Mouse (Mus musculus) ES-E14 (cell line): Measurements from ENCODE around the gene Cdh13. TPM values are rescaled to one million over a fixed set of nuclear protein-coding genes. Genes with fewer than 3 reads are reported as not detected.

Experiments
- DNase-seq: peaks from one replicate; pipeline ENCODE4 v3.0.0-alpha.2; 2013; ENCODE audit warnings: low read depth, low spot score
- H3K27ac ChIP-seq: 2 replicates; pipeline ENCODE4 v1.5.1; 2012; ENCODE audit warnings: low read depth, mild to moderate bottlenecking, low read length, moderate library complexity, mixed read lengths; ENCODE audit not compliant: poor library complexity, insufficient read depth, severe bottlenecking
- H3K36me3 ChIP-seq: 2 replicates; pipeline ENCODE4 v1.6.1; 2012; ENCODE audit warnings: mild to moderate bottlenecking, low read length, moderate library complexity, mixed read lengths; ENCODE audit not compliant: control insufficient read depth, poor library complexity, insufficient read depth, severe bottlenecking
- H3K4me1 ChIP-seq, 2 experiments: fragments of 150-350 bp in 1 of 2; sonication (generic) in 1 of 2; 2 replicates each; pipeline ENCODE4 v1.6.1; 2012; ENCODE audit warnings: low read length in 2 of 2, mild to moderate bottlenecking in 1 of 2, mixed read lengths in 1 of 2; ENCODE audit not compliant: control insufficient read depth in 2 of 2, insufficient read depth in 2 of 2, poor library complexity in 1 of 2
- H3K4me3 ChIP-seq, 2 experiments: fragments of 150-350 bp in 1 of 2; sonication (generic) in 1 of 2; 2 replicates each; pipeline ENCODE4 v1.5.1; 2012; ENCODE audit warnings: low read length in 2 of 2, low read depth in 1 of 2, mild to moderate bottlenecking in 1 of 2, mixed read lengths in 1 of 2; ENCODE audit not compliant: insufficient read depth in 1 of 2, poor library complexity in 1 of 2, severe bottlenecking in 1 of 2
- H3K9ac ChIP-seq: 2 replicates; pipeline ENCODE4 v1.6.1; 2012; ENCODE audit warnings: low read depth, mild to moderate bottlenecking, low read length, mixed read lengths; ENCODE audit not compliant: poor library complexity, insufficient read depth, severe bottlenecking
- H3K9me3 ChIP-seq: fragments of 150-350 bp; sonication (generic); 2 replicates; pipeline ENCODE4 v1.6.1; 2012; ENCODE audit warnings: low read depth, mild to moderate bottlenecking, low read length; ENCODE audit not compliant: control insufficient read depth, insufficient read depth
- CHD2 ChIP-seq: IDR thresholded peaks from 2 replicates; pipeline ENCODE4 v1.6.1; 2014; ENCODE audit warnings: mild to moderate bottlenecking, low read depth, low read length, inconsistent platforms
- HCFC1 ChIP-seq: IDR thresholded peaks from 2 replicates; pipeline ENCODE4 v1.6.1; 2012; ENCODE audit warnings: low read length, inconsistent platforms, borderline replicate concordance; ENCODE audit not compliant: insufficient read depth
- MAFK ChIP-seq: IDR thresholded peaks from 2 replicates; pipeline ENCODE4 v1.6.1; 2014; ENCODE audit warnings: mild to moderate bottlenecking, low read depth, low read length, inconsistent platforms; ENCODE audit not compliant: insufficient read depth
- ZC3H11A ChIP-seq: IDR thresholded peaks from 2 replicates; pipeline ENCODE4 v1.6.1; 2012; ENCODE audit warnings: low read depth, mild to moderate bottlenecking, inconsistent platforms, low read length, borderline replicate concordance
- ZNF384 ChIP-seq: IDR thresholded peaks from 2 replicates; pipeline ENCODE4 v1.6.1; 2012; ENCODE audit warnings: low read depth, low read length, inconsistent platforms
- in situ Hi-C, 2 experiments: fragments of 600-800 bp; cut with MboI; formaldehyde crosslinking; loops; one replicate each; pipeline ENCODE4 v1.15.1; 2025; ENCODE audit warnings: low sequenced_read_pairs in 2 of 2, inconsistent platforms in 1 of 2; ENCODE audit not compliant: unreplicated experiment in 2 of 2
- total RNA-seq: library from RNA; depleted of rRNA; stranded (reverse); fragments of 300-350 nt; gene quantifications from 2 replicates; pipeline ENCODE4 v1.2.3, GENCODE M21; 2012

The Cdh13 gene
- total RNA-seq, 1 experiment: 1.3 TPM

DNA sequence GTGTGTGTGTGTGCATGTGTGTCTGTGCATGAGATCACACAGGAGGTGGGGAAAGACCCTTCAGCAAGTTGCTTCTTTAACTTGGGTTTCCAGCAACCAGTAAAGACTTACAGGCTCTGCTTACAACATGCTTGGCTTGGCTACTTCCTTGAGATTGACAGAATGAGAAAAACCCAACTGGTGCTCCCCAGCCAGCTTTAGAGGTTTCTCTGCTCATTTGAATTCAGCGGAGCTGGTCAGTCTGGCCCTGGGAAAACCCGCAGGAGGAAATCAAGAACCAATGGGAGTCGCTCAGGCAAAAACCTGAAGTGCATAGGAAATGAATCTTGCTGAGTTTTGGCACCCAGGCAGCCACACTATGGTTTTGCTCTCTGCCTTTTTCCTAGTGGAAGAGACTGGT is 96.1 kb downstream of the Cdh13 start:
- Histone ChIP-seq H3K4me1 (no peaks in the 10 kb centered on the region), H3K9ac (no peak overlapping the region), H3K9me3 (no peaks in the 10 kb centered on the region), H3K36me3 (no peaks in the 10 kb centered on the region), H3K27ac (no peak overlapping the region), H3K4me3 (no peak overlapping the region)
- TF ChIP-seq ZNF384 (no peak), CHD2 (no peak), ZC3H11A (no peak), HCFC1 (no peak), MAFK (no peak)
- in situ Hi-C loops: no loop called here
- no peak for DNase-seq

DNA sequence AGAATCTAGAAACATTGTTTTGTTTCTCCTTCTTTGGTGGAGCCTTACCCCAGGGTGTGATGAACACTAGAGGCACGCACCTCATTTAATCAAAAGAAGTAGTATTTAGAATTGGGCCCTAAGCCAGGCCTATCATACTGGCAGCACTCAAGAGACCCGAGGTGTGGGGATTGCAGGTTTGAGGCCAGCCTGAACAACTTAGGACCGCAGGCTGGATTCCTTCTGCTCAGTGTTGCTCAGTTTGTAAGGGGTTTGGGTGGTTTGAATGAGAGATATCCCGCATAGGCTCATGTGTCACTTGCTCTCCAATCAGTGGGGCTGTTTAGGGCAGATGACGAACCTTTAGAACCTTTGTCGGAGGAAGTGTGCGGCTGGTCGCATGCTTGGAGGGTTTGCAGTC is 96.5 kb downstream of the Cdh13 start:
- Histone ChIP-seq H3K9me3 (no peaks in the 10 kb centered on the region), H3K4me3 (no peak overlapping the region), H3K9ac (no peak overlapping the region), H3K36me3 (no peaks in the 10 kb centered on the region), H3K4me1 (no peaks in the 10 kb centered on the region), H3K27ac (no peak overlapping the region)
- DNase-seq: no peak
- no peak for TF ChIP-seq HCFC1
- TF ChIP-seq CHD2: no peak
- TF ChIP-seq MAFK: no peak
- TF ChIP-seq ZC3H11A: no peak
- TF ChIP-seq ZNF384: no peak
- in situ Hi-C loops: no loop called here

DNA sequence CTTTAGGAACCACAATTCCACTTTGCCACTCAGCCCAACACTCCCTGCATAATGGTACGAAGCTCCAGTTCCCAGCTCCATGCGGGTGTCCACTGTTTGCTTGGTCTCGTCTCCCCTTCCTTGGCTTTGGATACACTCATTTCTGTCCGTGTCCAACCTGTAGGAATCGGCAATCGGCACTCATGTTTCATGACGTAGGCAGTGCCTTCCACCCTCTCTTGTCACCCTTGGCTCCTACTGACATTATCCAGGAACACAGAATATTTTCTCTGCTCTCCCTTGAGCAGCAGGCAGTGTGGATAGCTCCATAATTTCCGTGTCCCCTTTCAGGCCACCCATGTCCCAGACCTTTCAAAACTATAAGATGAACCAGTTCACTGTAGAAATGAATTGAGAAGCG is 97.2 kb downstream of the Cdh13 start:
- Histone ChIP-seq H3K4me1 (no peaks in the 10 kb centered on the region), H3K27ac (no peak overlapping the region), H3K9me3 (no peaks in the 10 kb centered on the region), H3K36me3 (no peaks in the 10 kb centered on the region), H3K9ac (no peak overlapping the region), H3K4me3 (no peak overlapping the region)
- in situ Hi-C loops: no loop called here
- no peak for TF ChIP-seq HCFC1
- TF ChIP-seq CHD2: no peak
- no peak for TF ChIP-seq MAFK
- DNase-seq: no peak

DNA sequence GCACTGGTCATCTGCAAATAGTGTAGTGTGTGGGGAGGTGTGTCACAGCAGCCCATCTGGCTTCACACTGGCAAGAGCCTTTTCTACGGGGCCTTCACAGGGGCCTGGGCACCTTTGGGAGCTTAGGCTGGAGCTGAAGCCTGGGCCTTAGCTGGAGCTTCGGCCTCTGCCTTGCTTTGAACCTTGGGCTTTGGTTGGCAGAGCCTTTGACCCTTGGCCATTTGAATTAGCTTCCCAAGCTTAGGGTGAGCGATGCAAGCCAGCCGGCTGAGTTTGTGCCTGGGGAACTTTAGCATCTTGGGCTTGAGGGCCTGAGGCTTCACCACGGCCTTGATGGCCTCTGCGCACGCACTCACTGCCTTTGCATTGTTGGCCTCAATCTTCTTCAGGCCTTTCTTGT is 98.1 kb downstream of the Cdh13 start:
- DNase-seq: no peak
- no peak for TF ChIP-seq ZNF384
- TF ChIP-seq ZC3H11A: no peak
- no peak for TF ChIP-seq HCFC1
- TF ChIP-seq MAFK: no peak
- TF ChIP-seq CHD2: no peak
- Histone ChIP-seq H3K27ac (no peak overlapping the region), H3K9ac (no peak overlapping the region), H3K9me3 (no peaks in the 10 kb centered on the region), H3K4me3 (no peak overlapping the region), H3K36me3 (no peaks in the 10 kb centered on the region), H3K4me1 (no peaks in the 10 kb centered on the region)
- in situ Hi-C loops: no loop called here

DNA sequence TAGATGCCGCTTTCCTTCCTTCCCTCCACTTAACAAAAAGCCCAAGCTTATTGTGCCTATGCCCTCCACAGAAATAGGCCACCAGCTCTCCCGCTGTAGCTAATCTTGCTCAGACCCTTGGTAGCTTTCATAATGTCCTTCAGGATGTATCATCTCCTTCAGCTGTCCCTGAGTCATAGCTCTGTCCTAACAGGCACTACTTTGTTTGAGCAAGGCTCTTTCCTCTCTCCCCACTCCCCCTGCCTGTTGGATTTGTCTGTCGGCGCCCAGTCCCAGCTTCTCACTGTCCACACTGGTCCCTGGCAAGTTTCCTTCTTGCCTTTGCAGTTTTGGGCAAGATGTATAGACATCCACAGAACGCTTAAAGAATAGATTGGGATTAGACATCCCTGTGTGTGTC is 100.8 kb downstream of the Cdh13 start:
- Histone ChIP-seq H3K27ac (no peak overlapping the region), H3K36me3 (no peaks in the 10 kb centered on the region), H3K4me3 (no peak overlapping the region), H3K4me1 (no peaks in the 10 kb centered on the region), H3K9ac (no peak overlapping the region), H3K9me3 (no peaks in the 10 kb centered on the region)
- DNase-seq: no peak
- in situ Hi-C loops: no loop called here
- no peak for TF ChIP-seq MAFK
- TF ChIP-seq ZC3H11A: no peak
